Mouse (Mus musculus) forebrain, embryonic 12.5 days (tissue): ENCODE results near the gene Zfp74. TPM values are rescaled to one million over a fixed set of nuclear protein-coding genes. Genes with fewer than 3 reads are reported as not detected.

Experiments used
- ATAC-seq: fragments of 200-750 bp; cut with Nextera tagmentation; 2 replicates; pipeline ENCODE4 v1.8.0; 2017; ENCODE audit warnings: moderate TSS enrichment; ENCODE audit not compliant: low FRiP score
- H3K27ac ChIP-seq: fragments of 300-500 bp; sonication (generic); 2 replicates; pipeline ENCODE4 v1.5.1; 2016; ENCODE audit warnings: mild to moderate bottlenecking
- H3K27me3 ChIP-seq: fragments of 300-500 bp; sonication (generic); 2 replicates; pipeline ENCODE4 v1.6.1; 2016; ENCODE audit warnings: mild to moderate bottlenecking
- H3K36me3 ChIP-seq: fragments of 300-500 bp; sonication (generic); replicated peaks from 2 replicates; pipeline ENCODE4 v1.6.1; 2016; ENCODE audit warnings: mild to moderate bottlenecking
- H3K4me1 ChIP-seq: fragments of 300-500 bp; sonication (generic); 2 replicates; pipeline ENCODE4 v1.6.1; 2016
- H3K4me2 ChIP-seq: fragments of 300-500 bp; sonication (generic); 2 replicates; pipeline ENCODE4 v1.6.1; 2016; ENCODE audit warnings: mild to moderate bottlenecking, moderate library complexity
- H3K4me3 ChIP-seq: fragments of 300-500 bp; sonication (generic); replicated peaks from 2 replicates; pipeline ENCODE4 v1.5.1; 2016; ENCODE audit warnings: mild to moderate bottlenecking
- H3K9ac ChIP-seq: fragments of 300-500 bp; sonication (generic); 2 replicates; pipeline ENCODE4 v1.6.1; 2016; ENCODE audit warnings: mild to moderate bottlenecking
- H3K9me3 ChIP-seq: fragments of 300-500 bp; sonication (generic); 2 replicates; pipeline ENCODE4 v1.6.1; 2016
- WGBS: fragments of 180-500 bp; shearing (Covaris S2); methylation state at CpG from one replicate; pipeline ENCODE4 v1.1.7; 2016; 5-methylcytosine and 5-hydroxymethylcytosine counted together
- microRNA-seq: library from miRNA; unstranded; fragments of <30 nt; microRNA quantifications from one replicate; pipeline ENCODE4, GENCODE M21; 2017
- polyA plus RNA-seq: library from polyadenylated mRNA; unstranded; fragments of >200 nt; fragmentation: Nextera tagmentation; extraction: Ambion mirVana; gene quantifications from 2 replicates; pipeline ENCODE4 v1.2.1, GENCODE M21; 2016

Gene Zfp74
- polyA plus RNA-seq, 1 experiment from 2014 or later: 16.5 TPM

DNA sequence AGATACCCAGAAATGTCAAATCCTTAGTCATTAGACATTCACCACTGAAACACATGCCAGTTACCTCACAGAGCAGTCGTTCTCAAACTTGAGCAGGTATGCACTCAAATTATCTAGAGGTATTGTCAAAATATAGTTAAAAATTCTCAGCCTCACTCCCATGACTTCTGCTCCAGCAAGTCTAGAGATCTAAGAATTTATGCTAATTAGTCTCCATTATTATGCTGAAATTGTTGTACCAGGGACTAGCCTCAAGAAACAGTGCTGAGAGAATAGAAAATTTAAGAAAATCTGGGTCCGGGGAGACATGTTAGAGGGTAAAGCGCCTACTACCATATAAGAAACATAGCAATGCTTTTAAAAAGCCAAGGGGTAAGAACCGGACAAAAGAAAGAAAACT is 49.8 kb downstream of the Zfp74 start:
- H3K36me3 ChIP-seq: peaks cover 28% of the 10 kb centered on the region
- ATAC-seq: no peak
- 92% methylated on average over 4 of the region's 4 CpGs for WGBS
- no peak overlapping the region for H3K9ac ChIP-seq
- no peak overlapping the region for H3K4me3 ChIP-seq
- H3K27me3 ChIP-seq: no peaks in the 10 kb centered on the region
- H3K4me2 ChIP-seq: no peak overlapping the region
- H3K9me3 ChIP-seq: no peaks in the 10 kb centered on the region
- peaks cover 13% of the 10 kb centered on the region for H3K4me1 ChIP-seq
- H3K27ac ChIP-seq: no peak overlapping the region

DNA sequence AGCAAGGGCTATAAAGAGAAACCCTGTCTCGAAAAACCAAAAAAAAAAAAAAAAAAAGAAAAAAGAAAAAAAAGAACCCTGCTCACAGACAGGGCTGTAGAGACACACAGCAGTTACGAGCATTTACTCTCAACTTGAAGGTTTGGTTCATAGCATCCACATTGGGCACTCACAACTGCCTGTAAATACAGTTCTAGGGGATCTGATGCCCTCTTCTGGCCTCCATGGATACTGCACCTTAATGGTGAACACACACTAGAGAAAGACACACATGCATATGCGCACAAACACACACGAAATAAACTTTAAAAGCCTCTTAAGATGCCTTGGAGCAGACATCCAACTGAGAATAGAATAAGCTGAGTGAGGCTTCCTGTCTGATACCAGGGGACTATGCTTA is 55.5 kb downstream of the Zfp74 start:
- H3K4me2 ChIP-seq: no peak overlapping the region
- no peak overlapping the region for H3K9ac ChIP-seq
- H3K27me3 ChIP-seq: no peaks in the 10 kb centered on the region
- H3K27ac ChIP-seq: no peak overlapping the region
- H3K36me3 ChIP-seq: peaks cover 83% of the 10 kb centered on the region
- WGBS: 92% methylated on average over 4 of the region's 4 CpGs
- no peak for ATAC-seq
- no peak overlapping the region for H3K4me3 ChIP-seq
- H3K9me3 ChIP-seq: peaks cover 28% of the 10 kb centered on the region
- H3K4me1 ChIP-seq: no peaks in the 10 kb centered on the region

DNA sequence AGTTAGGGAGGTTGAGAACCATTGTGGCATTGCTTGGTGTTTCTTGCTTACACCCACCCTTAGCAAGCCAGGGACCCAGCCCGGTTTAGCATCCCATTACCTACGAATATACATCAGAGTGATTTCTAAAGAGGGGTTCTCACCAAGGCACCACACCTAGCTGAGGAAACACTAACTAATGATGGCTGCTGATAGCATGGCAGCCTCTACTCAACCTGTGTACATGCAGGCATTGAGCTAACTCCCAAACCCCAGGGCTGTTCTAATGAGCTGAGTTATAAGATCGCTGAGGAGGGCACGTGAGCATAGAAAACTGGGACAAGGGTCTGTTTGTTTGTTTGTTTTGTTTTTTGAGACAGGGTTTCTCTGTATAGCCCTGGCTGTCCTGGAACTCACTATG is 61.1 kb downstream of the Zfp74 start:
- Histone ChIP-seq H3K4me1 (no peaks in the 10 kb centered on the region), H3K36me3 (peaks cover 81% of the 10 kb centered on the region), H3K9me3 (peaks cover 25% of the 10 kb centered on the region), H3K4me3 (no peak overlapping the region), H3K4me2 (no peak overlapping the region), H3K9ac (no peak overlapping the region), H3K27ac (no peak overlapping the region), H3K27me3 (no peaks in the 10 kb centered on the region)
- ATAC-seq: no peak
- 97% methylated on average over 4 of the region's 4 CpGs for WGBS

DNA sequence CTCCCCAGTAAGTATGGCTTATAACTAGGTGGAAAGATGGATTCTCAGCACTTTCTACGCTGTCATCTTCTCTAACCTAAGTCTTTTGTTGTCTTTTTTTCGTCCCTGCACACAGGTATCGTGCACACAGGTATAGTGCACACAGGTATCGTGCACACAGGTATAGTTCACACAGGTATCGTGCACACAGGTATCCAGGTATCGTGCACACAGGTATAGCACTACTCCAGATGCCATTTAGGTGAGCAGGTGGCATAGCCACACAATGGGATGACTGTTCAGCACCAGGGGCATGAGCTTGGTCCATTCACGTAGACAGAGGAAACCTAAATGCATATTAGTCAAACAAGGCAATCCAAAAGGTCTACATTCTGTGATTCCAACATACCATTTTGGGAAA is 63.4 kb downstream of the Zfp74 start:
- WGBS: 95% methylated on average over 7 of the region's 7 CpGs
- H3K36me3 ChIP-seq: peaks cover 60% of the 10 kb centered on the region
- no peak overlapping the region for H3K4me2 ChIP-seq
- no peak for ATAC-seq
- H3K4me3 ChIP-seq: no peak overlapping the region
- no peak overlapping the region for H3K27ac ChIP-seq
- H3K9ac ChIP-seq: no peak overlapping the region
- H3K4me1 ChIP-seq: no peaks in the 10 kb centered on the region
- peaks cover 43% of the 10 kb centered on the region for H3K9me3 ChIP-seq
- H3K27me3 ChIP-seq: no peaks in the 10 kb centered on the region

DNA sequence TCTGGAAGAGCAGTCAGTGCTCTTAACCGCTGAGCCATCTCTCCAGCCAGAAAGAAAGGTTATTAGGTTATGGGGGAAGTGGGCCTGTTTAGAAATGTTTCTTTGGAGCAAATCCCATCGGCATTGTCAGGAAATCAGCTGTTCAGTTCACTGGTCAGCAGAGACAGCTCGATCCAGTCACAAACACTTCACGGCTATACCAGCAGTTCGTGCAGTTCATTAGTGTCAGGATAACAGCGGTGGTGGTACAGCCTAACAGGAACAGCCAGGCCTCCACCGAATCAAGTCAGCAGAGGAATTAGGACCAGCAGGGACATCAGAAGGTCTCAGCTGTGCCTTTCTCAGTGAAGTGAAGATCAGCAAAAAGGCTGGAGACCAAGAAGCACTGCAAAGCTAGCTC is 73.0 kb downstream of the Zfp74 start:
- H3K4me1 ChIP-seq: no peaks in the 10 kb centered on the region
- peaks cover 19% of the 10 kb centered on the region for H3K9me3 ChIP-seq
- H3K27me3 ChIP-seq: no peaks in the 10 kb centered on the region
- 88% methylated on average over 7 of the region's 7 CpGs for WGBS
- H3K4me3 ChIP-seq: no peak overlapping the region
- no peak overlapping the region for H3K9ac ChIP-seq
- no peak overlapping the region for H3K4me2 ChIP-seq
- no peak overlapping the region for H3K27ac ChIP-seq
- H3K36me3 ChIP-seq: peaks cover 11% of the 10 kb centered on the region
- no peak for ATAC-seq

Small RNAs within 50 kb of the gene (microRNA-seq; reads per million reads assigned to microRNA genes)
- gene Mir7668: 1.2 reads per million

Other genes with a start within 250 kb of the Zfp74 start
- gene Catsperg2, start 227.1 kb downstream of the Zfp74 start, polyA plus RNA-seq: 0.06 and 0.10 TPM in 2 replicates
- 17.8 and 18.3 TPM in 2 replicates for gene Zfp84, start 185.5 kb downstream of the Zfp74 start, polyA plus RNA-seq
- gene Zfp30, start 170.1 kb downstream of the Zfp74 start, polyA plus RNA-seq: 11.6 and 11.8 TPM in 2 replicates
- gene Zfp790, start 138.0 kb downstream of the Zfp74 start, polyA plus RNA-seq: 20.7 and 23.0 TPM in 2 replicates
- gene Zfp940, start 100.4 kb downstream of the Zfp74 start, polyA plus RNA-seq: 11.9 and 12.8 TPM in 2 replicates
- 10.6 and 12.1 TPM in 2 replicates for gene Zfp420, start 94.1 kb downstream of the Zfp74 start, polyA plus RNA-seq
- 13.4 and 15.1 TPM in 2 replicates for gene Zfp27, start 47.5 kb downstream of the Zfp74 start, polyA plus RNA-seq
- 6.6 and 7.6 TPM in 2 replicates for gene Zfp383, start 45.9 kb downstream of the Zfp74 start, polyA plus RNA-seq
- gene Zfp568, start 29.9 kb upstream of the Zfp74 start, polyA plus RNA-seq: 10.3 and 12.1 TPM in 2 replicates
- 6.0 and 6.1 TPM in 2 replicates for gene Zfp14, start 97.3 kb upstream of the Zfp74 start, polyA plus RNA-seq
- gene Zfp82, start 118.8 kb upstream of the Zfp74 start, polyA plus RNA-seq: 4.7 and 8.9 TPM in 2 replicates
- gene Gm26920, start 136.3 kb upstream of the Zfp74 start, polyA plus RNA-seq: 2.7 and 6.9 TPM in 2 replicates
- gene Zfp566, start 136.4 kb upstream of the Zfp74 start, polyA plus RNA-seq: 13.5 and 16.2 TPM in 2 replicates
- gene Zfp260, start 140.7 kb upstream of the Zfp74 start, polyA plus RNA-seq: 129 TPM in 2 replicates
- gene Zfp382, start 167.9 kb upstream of the Zfp74 start, polyA plus RNA-seq: 16.1 and 21.2 TPM in 2 replicates
- 23.6 and 25.8 TPM in 2 replicates for gene Zfp146, start 215.7 kb upstream of the Zfp74 start, polyA plus RNA-seq
- gene Cox7a1, start 230.1 kb upstream of the Zfp74 start, polyA plus RNA-seq: 3.0 and 3.7 TPM in 2 replicates
- 44.5 and 51.3 TPM in 2 replicates for gene Capns1, start 244.7 kb upstream of the Zfp74 start, polyA plus RNA-seq